Comparison of ENCODE assay signal across 15 mouse cellular contexts in genomic region chr7:133985648-133986047, GRCm38 (mm10).
"Had no signal": no experiment of that assay in that cellular context is flagged by ENCODE, and none has a peak within 500 bp of the region (broad histone marks: within the 10 kb centered on the region; RNA-seq: fewer than 3 reads in every experiment).

No protein-coding gene starts in this region.

- H3K27ac ChIP-seq: kidney, postnatal 0 days; limb, embryonic 15.5 days; liver, embryonic 12.5 days; midbrain, embryonic 10.5 days; midbrain, embryonic 15.5 days; neural tube, embryonic 13.5 days had no signal

- H3K27me3 ChIP-seq: limb, embryonic 15.5 days; liver, embryonic 12.5 days; midbrain, embryonic 15.5 days; neural tube, embryonic 13.5 days had no signal

- H3K9me3 ChIP-seq: limb, embryonic 15.5 days; liver, embryonic 12.5 days; midbrain, embryonic 10.5 days; midbrain, embryonic 15.5 days; neural tube, embryonic 13.5 days had no signal

- H3K4me3 ChIP-seq: limb, embryonic 15.5 days; liver, embryonic 12.5 days; midbrain, embryonic 10.5 days; midbrain, embryonic 15.5 days; neural tube, embryonic 13.5 days had no signal

- H3K4me1 ChIP-seq: liver, embryonic 12.5 days; midbrain, embryonic 15.5 days had no signal

- ATAC-seq: liver, embryonic 12.5 days; midbrain, embryonic 15.5 days had no signal

- DNase-seq: kidney, adult 11 months; kidney, adult 9 months; kidney, postnatal 36 days; lung, embryonic 14.5 days; retina, postnatal 1 day; right cerebral cortex, postnatal 4 days; spleen, adult 18-20 months; thymus, adult 18-20 months; thymus, postnatal 14 days had no signal

- H3K9ac ChIP-seq: limb, embryonic 15.5 days; liver, embryonic 12.5 days; lung, embryonic 14.5 days; midbrain, embryonic 15.5 days; neural tube, embryonic 13.5 days had no signal

- H3K4me2 ChIP-seq: limb, embryonic 15.5 days; liver, embryonic 12.5 days; lung, embryonic 14.5 days; midbrain, embryonic 15.5 days; neural tube, embryonic 13.5 days had no signal

- H3K36me3 ChIP-seq: limb, embryonic 15.5 days; liver, embryonic 12.5 days; midbrain, embryonic 10.5 days; midbrain, embryonic 15.5 days; neural tube, embryonic 13.5 days had no signal
